Mouse (Mus musculus) heart, postnatal 36 days (tissue): ENCODE measurements around the gene Nkap. TPM values are rescaled to one million over a fixed set of nuclear protein-coding genes. Genes with fewer than 3 reads are reported as not detected.
"Not testable (repeated sequence)": the region's sequence is repeated elsewhere in the genome, so short reads cannot be mapped to it uniquely, and the experiment has no call there.

Source experiments
- DNase-seq, 2 experiments: peaks; one replicate each; pipeline ENCODE4 v3.0.0; 2021 to 2022
- intact Hi-C: fragments of 180-260 bp; cut with DNase I; formaldehyde crosslinking; loops from one replicate; pipeline ENCODE4 v1.15.1; 2025
- total RNA-seq, 2 experiments: library from RNA; stranded (reverse); gene quantifications; 2 replicates each; pipeline ENCODE4 v1.2.3; 2021

The Nkap gene
- total RNA-seq: 1 to 10 TPM; 9.2 to 9.9 TPM

DNA sequence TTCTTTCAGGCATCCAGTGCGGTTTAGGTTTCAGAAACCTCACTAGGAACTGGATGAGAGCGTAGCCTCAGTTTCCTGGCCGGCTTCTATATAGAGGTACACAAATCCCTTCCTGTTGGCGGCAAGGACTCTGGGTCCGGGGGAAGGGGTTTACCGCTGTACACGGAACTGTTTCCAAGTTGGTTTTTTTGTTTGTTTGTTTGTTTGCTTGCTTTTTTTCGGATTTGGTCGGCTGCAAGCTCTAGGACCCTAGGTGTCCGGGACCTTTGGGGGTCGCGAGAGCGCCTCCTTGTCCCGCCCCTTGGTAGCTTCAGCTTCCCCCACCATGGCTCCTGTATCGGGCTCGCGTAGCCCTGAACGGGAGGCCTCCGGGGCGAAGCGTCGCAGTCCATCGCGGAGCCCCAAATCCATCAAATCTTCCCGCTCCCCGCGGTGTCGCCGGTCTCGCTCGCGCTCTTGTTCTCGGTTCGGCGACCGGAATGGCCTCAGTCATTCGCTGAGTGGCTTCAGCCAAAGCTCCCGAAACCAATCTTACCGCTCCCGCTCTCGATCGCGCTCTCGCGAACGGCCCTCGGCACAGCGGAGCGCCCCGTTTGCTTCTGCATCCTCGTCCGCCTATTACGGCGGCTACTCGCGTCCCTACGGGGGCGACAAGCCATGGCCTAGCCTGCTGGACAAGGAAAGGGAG is at the start of gene Nkap:
Gene Nkap (plus strand): TSS at position 125 of the 688 bp plus-strand sequence.
- intact Hi-C loops: loop anchor here (2.0 kb wide), 2 partner anchors 16 to 64 kb away; partner anchors contain the start of genes Ndufa1, Rnf113a1 and Upf3b
- peak; percentile 73 to 75 for DNase-seq

DNA sequence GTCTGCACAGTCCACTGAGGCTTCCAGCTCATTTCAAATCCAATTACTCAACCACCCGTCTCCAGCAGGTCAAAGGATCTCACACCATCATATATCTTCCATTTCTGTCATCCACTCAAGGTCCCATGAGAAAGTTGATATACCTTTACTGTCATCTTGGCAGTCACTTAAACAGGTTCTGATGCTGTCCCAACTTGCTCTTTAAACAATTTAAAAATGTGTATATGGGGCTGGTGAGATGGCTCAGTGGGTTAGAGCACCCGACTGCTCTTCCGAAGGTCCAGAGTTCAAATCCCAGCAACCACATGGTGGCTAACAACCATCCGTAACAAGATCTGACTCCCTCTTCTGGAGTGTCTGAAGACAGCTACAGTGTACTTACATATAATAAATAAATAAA is 46.2 kb upstream of the Nkap start:
- not testable (repeated sequence) for DNase-seq
- intact Hi-C loops: loop anchor here (10.0 kb wide), 1 partner anchor 286 kb away; the partner anchor contains the start of gene Slc25a5

DNA sequence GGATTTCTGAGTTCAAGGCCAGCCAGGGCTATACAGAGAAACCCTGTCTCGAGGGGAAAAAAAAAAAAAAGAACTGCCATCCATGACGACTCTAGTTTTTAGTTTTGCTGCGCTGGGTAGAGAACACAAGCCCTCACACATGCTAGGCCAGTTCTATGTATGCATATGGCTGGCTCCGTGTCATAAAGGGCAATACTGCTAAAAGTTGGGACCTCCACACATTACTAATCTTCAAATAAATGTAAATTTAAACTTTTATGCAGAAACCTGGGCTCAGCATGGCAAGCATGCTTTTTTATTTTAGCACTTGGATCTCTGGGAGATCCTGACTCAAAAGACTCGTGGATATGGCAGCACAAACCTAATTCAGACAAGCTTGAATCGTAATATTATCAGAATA is 45.4 kb upstream of the Nkap start:
- intact Hi-C loops: loop anchor here (10.0 kb wide), 1 partner anchor 286 kb away; the partner anchor contains the start of gene Slc25a5
- DNase-seq: no peak

DNA sequence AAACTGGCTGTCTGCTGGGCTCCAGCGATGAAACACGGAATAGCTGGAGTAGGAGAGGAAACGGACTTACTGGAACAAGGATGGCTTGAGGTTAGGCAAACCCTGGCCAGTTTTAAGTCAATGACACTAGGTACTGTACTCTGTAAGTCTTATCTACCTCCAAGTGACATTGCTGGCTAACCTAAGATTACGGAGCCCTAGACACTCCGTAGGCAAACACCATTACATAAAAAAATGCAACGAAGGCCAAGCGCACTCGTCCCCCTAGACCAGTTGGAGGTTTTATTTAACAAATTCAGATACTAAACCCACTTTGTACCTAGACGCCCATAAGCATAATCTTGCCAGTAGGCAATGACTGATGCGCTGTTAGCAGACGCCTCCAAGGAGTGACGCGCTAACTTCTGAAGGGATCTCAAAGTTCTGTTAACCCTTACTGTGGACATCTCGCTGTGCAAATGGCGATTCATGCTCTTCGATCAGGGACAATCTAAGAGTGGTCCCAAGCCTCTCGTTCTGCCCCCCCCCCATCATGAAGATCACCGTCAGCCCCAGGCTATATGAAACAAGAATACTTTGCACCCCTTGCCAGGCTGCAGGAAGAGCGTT is 42.2 kb upstream of the Nkap start:
- intact Hi-C loops: loop anchor here (10.0 kb wide), 1 partner anchor 290 kb away; the partner anchor contains the start of gene Slc25a5
- DNase-seq: no peak

DNA sequence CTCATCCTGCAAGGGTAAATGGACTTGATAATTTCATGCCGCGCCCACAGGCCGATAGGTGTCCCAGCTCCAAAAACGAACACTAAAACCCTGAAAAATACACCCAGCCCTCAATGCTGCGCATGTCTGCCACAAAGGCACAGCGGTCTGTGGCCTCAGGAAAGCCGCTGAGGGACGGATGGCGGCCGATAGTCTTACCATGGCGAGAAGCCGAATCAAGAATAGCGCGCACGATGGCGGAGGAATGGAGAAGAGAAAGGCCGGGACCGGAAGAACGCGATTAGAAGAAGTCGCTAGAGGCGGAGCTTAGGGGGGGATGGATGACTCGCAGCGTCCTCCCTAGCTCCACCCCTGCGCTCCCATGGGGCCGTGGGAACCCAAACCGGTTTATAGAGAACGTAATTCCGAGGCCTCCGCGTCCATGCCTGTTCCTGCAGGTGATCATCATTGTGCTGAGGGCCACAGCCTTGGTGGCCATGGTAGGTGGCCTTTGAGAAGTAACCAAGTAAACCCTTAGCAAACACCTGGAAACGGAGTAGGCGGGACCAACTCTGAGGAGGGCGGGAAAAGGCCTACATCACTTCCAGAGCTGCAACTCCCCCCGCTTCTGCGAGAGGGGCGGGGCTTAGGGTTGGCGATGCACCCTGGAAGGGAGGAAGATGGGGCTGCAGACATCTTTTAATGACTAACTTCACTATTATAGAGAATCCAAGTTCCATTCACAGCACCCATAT is 41.5 kb upstream of the Nkap start, which contains the start of gene Rpl39:
Gene Rpl39 (minus strand): TSS at position 476 of the 734 bp plus-strand sequence.
- DNase-seq: peak; percentile 80 to 87
- intact Hi-C loops: loop anchor here (10.0 kb wide), 1 partner anchor 290 kb away; the partner anchor contains the start of gene Slc25a5

DNA sequence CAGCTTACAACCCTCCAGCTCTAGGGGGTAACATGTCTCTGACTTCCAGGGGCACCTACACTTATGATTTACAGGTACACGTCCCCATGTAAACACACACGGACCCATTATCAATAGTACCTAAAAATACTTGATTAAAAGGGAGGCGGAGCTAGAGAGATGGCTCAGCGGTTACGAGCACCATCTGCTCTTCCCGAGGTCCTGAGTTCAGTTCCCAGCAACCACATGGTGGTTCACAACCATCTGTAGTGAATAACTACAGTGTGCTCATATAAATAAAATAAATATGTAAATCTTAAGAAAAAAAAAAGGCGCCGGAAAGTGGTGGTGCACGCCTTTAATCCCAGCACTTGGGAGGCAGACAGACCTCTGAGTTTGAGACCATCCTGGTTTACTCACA is 40.9 kb upstream of the Nkap start:
- DNase-seq: no peak

DNA sequence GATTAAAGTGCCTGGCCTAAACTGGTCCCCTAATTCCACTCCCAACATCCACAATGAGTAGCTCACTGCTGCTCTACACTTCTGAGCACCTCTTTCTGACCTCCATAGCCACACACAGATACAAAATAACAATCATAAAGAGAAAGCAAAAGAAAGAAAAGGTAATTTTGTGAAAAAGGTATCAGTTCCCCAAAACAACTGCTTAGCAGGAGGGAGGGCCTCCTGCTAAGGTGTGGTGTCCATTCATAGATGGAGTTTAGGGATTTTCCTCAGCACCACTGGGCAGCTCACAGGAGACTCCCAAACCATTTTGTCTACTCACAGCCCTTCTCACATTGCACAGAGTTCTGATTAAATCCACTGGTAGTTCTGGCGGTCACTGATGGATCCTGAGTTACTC is 37.8 kb upstream of the Nkap start:
- intact Hi-C loops: loop anchor here (10.0 kb wide), 1 partner anchor 294 kb away; the partner anchor contains the start of gene Slc25a5
- DNase-seq: no peak

More for the DNA sequence above, 40.9 kb upstream of the Nkap start:
- intact Hi-C loops: loop anchor here (10.0 kb wide), 1 partner anchor 291 kb away; the partner anchor contains the start of gene Slc25a5

DNA sequence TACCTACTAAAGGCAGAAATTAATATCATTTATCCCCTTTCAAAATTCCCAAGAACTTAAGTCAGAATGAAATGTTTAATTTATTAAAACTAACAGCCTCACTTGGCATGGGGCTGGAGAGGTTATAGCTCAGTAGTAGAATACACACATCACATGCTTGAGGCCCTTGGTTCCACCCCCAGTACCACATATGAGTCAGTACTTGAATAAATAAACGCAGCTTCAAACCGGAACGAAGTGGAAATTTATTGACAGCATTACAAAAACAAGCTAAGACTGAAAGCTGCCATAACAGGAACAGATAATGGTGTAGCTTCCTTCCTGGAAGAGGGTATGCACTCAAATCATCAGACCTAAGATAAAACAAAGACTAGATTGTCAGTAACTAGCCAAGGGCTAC is 35.1 kb upstream of the Nkap start:
- intact Hi-C loops: no loop called here
- no peak for DNase-seq

DNA sequence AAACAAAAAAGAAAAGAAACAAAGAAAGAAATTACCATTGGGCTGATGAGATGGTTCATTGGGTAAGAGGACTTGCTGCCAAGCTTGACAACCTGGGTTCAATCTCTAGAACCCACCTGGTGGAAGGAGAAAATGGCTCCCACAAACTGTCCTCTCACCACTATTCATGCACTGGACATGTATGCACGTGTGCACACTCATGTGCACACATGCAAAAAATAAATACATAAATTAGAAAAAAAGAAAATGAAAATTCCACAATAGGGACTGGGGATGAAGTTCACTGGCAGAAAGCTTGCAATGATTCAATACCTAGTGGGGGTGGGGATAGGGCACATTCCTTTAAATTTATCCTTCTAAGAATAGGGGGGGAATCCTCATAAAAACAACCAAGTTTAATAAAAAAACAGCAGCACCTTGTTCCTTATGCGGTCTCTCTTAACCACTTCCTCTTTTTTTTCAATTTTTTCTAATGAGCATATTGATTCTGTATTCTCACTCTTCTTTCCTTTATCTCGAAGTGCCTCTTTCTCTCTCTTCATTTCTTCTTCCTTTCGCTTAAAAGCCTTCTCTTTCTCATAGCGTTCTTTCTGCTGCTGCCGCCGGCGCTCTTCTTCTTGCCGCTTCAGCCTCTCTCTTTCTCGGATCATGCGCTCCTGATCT is 31.4 kb upstream of the Nkap start:
- intact Hi-C loops: no loop called here
- DNase-seq: no peak

DNA sequence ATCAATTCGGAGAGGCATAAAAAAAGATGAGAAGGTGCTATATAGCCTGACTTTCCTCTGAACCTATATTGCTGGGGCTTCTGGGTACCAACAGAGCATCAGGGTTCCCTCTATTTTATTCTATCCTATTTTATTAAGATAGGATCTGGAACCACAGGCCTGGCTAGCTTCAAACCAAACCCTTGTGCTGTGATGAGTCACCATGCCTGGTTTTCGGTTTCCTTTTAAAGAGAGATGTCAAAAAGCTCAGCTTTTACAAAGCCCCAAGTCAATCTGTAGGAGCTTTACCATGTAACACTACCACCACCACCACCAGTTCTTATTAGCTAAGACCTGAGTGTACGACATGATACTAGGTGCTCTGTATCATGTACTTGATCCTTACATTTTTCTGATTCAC is 27.9 kb upstream of the Nkap start:
- intact Hi-C loops: no loop called here

DNA sequence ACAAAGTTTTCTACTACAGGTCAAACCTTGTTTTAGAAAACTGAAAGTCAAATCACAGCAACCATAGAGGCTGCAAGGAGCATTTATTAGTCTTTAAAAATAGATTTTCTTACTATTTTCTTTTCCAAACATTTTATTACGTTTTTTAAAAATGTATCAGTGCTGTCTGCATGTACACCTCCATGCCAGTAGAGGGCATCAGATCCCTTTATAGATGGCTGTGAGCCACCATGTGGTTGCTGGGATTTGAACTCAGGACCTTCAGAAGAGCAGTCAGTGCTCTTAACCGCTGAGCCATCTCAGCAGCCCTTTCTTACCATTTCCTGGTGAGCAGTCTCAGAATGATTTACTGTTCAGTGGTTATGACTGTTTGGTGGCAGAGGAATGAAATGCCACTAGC is 22.8 kb upstream of the Nkap start:
- DNase-seq: no peak
- intact Hi-C loops: no loop called here

More for the DNA sequence above, 27.9 kb upstream of the Nkap start:
- DNase-seq: no peak

DNA sequence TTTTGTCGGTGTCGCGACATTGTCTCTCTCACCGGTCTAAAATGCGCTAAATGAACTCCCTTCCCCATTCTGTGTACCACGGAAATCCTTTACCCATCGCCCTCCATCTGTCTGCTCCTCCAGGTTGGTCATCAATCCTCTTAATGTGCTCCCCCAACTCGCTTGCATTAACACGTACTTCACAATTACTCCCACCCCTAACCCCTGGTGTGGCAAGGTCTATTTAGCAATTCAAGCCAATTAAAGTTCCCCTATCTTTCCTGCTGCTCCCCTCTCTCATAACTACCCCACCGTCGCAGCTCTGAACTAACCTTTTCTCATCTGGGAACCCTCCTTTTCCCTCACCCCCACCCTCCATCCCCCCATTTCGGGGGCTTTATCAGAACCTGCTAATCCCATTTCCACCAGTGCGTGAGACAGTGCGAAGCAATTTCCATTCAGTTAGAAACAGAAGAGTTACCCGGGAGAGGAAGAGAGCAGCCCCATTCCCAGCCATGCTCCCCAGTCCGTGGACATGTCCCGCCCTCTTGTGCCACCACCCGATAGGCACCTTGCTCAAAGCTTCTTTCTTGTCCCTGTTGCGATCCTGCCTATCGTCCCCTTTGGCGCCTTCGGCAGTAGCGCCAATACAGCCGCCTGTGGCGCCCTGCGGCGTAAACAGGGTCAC is 16.9 kb upstream of the Nkap start:
- no peak for DNase-seq
- intact Hi-C loops: loop anchor here (2.0 kb wide), 1 partner anchor 17 kb away; the partner anchor contains the start of gene Nkap

DNA sequence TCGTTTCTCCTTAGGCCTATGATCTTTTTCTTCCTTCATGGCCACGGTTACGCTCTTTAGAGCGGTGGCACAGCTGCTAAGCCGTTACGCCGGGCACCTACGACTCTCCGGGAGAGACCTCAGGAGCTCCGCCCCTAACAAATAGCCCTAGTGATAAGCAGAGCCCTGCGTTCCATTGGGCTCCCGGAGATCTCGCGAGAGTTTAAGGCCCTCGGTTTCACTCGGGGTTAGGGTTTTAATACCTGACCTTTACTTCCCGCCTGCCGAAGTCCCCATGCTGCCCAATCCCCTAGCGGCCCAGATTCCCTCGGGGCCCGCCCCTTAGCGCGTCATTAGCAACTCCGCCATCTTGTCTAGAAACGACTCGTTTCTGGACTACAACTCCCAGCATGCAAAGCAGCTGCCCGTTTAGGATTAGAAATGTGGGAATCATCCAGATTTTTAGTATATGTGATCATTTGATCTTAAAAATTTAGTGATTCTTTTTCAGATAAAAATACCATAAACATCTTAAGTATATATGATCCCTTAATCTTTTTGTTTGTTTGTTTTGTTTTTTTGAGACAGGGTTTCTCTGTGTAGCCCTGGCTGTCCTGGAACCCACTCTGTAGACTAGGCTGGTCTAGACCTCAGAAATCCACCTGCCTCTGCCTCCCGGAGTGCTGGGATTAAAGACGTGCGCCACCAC is 16.3 kb upstream of the Nkap start, which contains the start of gene Upf3b:
Gene Upf3b (minus strand): TSS at position 130 of the 688 bp plus-strand sequence.
- intact Hi-C loops: loop anchor here (2.0 kb wide), 1 partner anchor 16 kb away; the partner anchor contains the start of gene Nkap
- DNase-seq: peak; percentile 82 to 86

DNA sequence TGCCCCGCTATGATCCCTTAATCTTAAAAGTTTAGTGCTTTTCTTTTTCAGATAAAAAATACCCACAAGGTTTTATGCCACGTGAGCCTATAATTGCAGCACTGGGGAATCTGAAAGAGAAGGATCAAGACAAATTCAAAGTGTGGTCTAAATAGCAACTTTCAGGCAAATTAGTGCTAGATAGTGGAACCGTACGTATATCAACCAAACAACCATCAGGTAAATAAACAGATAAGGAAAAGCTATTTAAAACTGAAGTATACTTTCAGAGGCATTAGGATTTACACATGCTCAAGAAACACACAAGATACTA is 15.8 kb upstream of the Nkap start:
- intact Hi-C loops: loop anchor here (2.0 kb wide), 1 partner anchor 16 kb away; the partner anchor contains the start of gene Nkap
- no peak for DNase-seq

DNA sequence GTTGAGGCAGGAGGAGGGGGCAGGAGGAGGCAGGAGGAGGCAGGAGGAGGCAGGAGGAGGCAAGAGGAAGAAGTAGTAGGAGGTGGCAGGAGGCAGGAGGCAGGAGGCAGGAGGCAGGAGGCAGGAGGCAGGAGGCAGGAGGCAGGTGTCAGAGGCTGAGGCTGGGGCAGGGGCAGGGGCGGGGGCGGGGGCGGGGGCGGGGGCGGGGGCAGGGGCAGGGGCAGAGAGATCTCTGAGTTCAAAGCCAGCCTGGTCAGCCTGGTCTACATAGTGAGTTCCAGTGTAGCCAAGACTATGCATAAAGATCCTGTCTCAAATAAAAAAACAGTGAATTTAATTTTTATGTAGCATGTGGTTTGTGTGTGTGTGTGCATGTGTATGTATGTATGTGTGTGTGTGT is 9.5 kb upstream of the Nkap start:
- no peak for DNase-seq
- intact Hi-C loops: no loop called here

DNA sequence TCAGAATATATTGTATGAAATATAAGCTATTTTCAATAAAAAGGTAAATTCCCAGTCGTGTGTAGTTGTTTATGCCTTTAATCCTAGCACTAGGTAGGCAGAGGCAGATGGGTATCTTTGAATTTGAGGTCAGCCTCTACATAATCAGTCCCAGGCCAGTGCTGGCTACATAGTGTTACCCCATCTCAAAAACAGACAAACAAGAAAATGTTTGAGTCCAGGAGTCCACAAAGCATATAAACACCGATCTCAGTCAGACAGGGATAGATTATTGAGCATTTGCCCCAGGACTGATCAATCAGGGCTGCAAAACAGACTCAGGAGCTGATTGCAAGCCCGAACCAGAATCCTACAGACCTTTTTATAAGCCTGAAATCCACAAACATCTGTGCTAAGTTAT is 7.0 kb upstream of the Nkap start:
- DNase-seq: no peak
- intact Hi-C loops: no loop called here

DNA sequence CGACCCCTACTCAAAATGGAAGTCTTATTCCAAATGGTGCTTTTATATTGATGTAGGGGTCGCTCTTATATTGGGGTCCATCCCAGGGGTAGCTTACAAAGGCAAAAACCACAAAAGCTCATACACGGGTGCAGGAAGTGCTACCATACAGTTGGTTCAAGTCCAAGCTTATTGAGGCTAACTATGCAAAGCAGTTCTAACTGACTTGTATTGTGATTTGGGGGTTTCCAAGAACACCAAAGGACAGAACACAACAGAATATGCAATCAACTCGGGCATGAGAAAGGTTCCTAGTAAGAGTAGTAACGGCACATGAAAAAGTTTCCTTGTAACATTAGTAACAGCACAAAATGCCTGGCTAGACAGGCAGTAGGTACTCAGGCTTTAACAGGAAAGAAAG is 6.4 kb upstream of the Nkap start:
- intact Hi-C loops: no loop called here
- no peak for DNase-seq

DNA sequence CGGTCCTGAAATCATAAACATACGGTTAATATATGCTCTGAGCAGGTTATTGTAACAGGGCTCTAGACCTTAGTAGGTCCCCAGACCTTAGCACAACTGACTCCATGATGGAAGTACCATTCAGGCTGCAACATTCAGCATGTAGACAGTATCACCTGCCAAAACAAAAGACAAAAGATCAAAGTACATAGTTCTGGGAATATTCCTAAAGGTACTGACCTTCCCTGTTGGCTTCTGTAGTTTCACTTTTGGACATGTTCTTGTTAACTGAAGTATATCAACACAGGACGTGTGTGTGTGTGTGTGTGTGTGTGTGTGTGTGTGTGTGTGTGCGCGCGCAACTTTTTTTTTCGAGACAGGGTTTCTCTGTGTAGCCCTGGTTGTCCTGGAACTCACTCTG is 1.1 kb upstream of the Nkap start:
- intact Hi-C loops: no loop called here
- DNase-seq: no peak

DNA sequence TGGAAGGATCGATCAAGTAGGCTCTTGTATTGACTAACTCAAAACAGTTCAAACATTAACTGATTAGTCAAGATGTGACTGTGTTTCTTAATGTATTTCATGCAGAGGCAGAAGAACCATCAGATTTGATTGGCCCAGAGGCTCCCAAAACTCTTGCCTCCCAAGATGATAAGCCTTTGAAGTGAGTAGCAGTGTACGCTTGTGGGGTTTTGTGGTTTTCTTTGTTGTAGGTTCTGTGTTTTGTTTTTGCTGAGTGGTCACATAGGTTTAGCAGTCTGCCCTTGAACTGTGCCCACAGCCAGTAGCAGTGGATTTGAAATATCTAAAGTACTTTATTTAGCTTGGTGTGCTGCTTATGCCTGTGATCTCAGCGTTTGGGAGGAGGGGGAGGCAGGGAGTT is 15.1 kb downstream of the Nkap start:
- intact Hi-C loops: no loop called here
- DNase-seq: no peak
